9 mouse cellular contexts compared by ENCODE assay signal in genomic region chr7:51300238-51300637, GRCm38 (mm10).
DNase-seq lines count a peak whose midpoint lies in the region; ATAC-seq and TF ChIP-seq lines count a peak whose summit lies in the region.
"Had no signal": no experiment of that assay in that cellular context is flagged by ENCODE, and none has a peak within 500 bp of the region (broad histone marks: within the 10 kb centered on the region; RNA-seq: fewer than 3 reads in every experiment).

No protein-coding gene starts in this region.

- no peaks in the 10 kb centered on the region for H3K36me3 ChIP-seq in forebrain, postnatal 0 days (ENCODE audit: insufficient read depth)
- H3K36me3 ChIP-seq in forebrain, embryonic 16.5 days (ENCODE audit: control insufficient read depth, insufficient read depth): no peaks in the 10 kb centered on the region
- H3K36me3 ChIP-seq in embryonic facial prominence, embryonic 15.5 days: no peaks in the 10 kb centered on the region
- H3K36me3 ChIP-seq in neural tube, embryonic 12.5 days: no peaks in the 10 kb centered on the region
- H3K36me3 ChIP-seq: liver, embryonic 13.5 days had no signal

- H3K4me2 ChIP-seq in forebrain, postnatal 0 days (ENCODE audit: low read depth): no peak overlapping the region
- no peak overlapping the region for H3K4me2 ChIP-seq in forebrain, embryonic 16.5 days (ENCODE audit: low read length)
- no peak overlapping the region for H3K4me2 ChIP-seq in embryonic facial prominence, embryonic 15.5 days (replicated peaks)
- no peak overlapping the region for H3K4me2 ChIP-seq in neural tube, embryonic 12.5 days (replicated peaks)
- H3K4me2 ChIP-seq: liver, embryonic 13.5 days had no signal

- H3K27ac ChIP-seq in forebrain, postnatal 0 days (ENCODE audit: low read depth, low read length): no peak overlapping the region
- no peak overlapping the region for H3K27ac ChIP-seq in forebrain, embryonic 16.5 days (ENCODE audit: low read length)
- H3K27ac ChIP-seq in embryonic facial prominence, embryonic 15.5 days (replicated peaks): no peak overlapping the region
- H3K27ac ChIP-seq in neural tube, embryonic 12.5 days: no peak overlapping the region
- H3K27ac ChIP-seq: liver, embryonic 13.5 days had no signal

- H3K9ac ChIP-seq in forebrain, postnatal 0 days: no peak overlapping the region
- no peak overlapping the region for H3K9ac ChIP-seq in forebrain, embryonic 16.5 days (replicated peaks; ENCODE audit: low read depth, low read length)
- no peak overlapping the region for H3K9ac ChIP-seq in embryonic facial prominence, embryonic 15.5 days
- no peak overlapping the region for H3K9ac ChIP-seq in neural tube, embryonic 12.5 days
- H3K9ac ChIP-seq: liver, embryonic 13.5 days had no signal

- no peak for TF ChIP-seq CTCF in forebrain, postnatal 0 days (IDR thresholded peaks at IDR 0.05; ENCODE audit: low read depth)

- H3K27me3 ChIP-seq in forebrain, postnatal 0 days (ENCODE audit: insufficient read depth, low read length): no peaks in the 10 kb centered on the region
- no peaks in the 10 kb centered on the region for H3K27me3 ChIP-seq in forebrain, embryonic 16.5 days (replicated peaks; ENCODE audit: control insufficient read depth, insufficient read depth, low read length)
- H3K27me3 ChIP-seq in embryonic facial prominence, embryonic 15.5 days: no peaks in the 10 kb centered on the region
- no peaks in the 10 kb centered on the region for H3K27me3 ChIP-seq in neural tube, embryonic 12.5 days (replicated peaks)
- H3K27me3 ChIP-seq: liver, embryonic 13.5 days had no signal

- no peaks in the 10 kb centered on the region for H3K9me3 ChIP-seq in forebrain, postnatal 0 days (ENCODE audit: low read length)
- no peaks in the 10 kb centered on the region for H3K9me3 ChIP-seq in forebrain, embryonic 16.5 days (ENCODE audit: control insufficient read depth, low read length)
- no peaks in the 10 kb centered on the region for H3K9me3 ChIP-seq in embryonic facial prominence, embryonic 15.5 days (replicated peaks)
- H3K9me3 ChIP-seq in neural tube, embryonic 12.5 days: no peaks in the 10 kb centered on the region
- H3K9me3 ChIP-seq: liver, embryonic 13.5 days had no signal

- ATAC-seq in forebrain, postnatal 0 days: peak; percentile 43; the same call in 1 of the 2 replicates
- no peak for ATAC-seq in forebrain, embryonic 16.5 days
- peak; percentile 67; the same call in 1 of the 2 replicates for ATAC-seq in embryonic facial prominence, embryonic 15.5 days (ENCODE audit: insufficient number of reproducible peaks, low FRiP score, low TSS enrichment, low read depth)
- ATAC-seq in neural tube, embryonic 12.5 days (ENCODE audit: low FRiP score, low read depth): peak; percentile 56
- no peak for ATAC-seq in activated CD4-positive, CD25-positive, alpha-beta regulatory T cell, adult 4 months

- H3K4me1 ChIP-seq in forebrain, postnatal 0 days (ENCODE audit: insufficient read depth): no peaks in the 10 kb centered on the region
- no peaks in the 10 kb centered on the region for H3K4me1 ChIP-seq in forebrain, embryonic 16.5 days (replicated peaks; ENCODE audit: control insufficient read depth, insufficient read depth, low read length)
- H3K4me1 ChIP-seq in embryonic facial prominence, embryonic 15.5 days: no peaks in the 10 kb centered on the region
- no peaks in the 10 kb centered on the region for H3K4me1 ChIP-seq in neural tube, embryonic 12.5 days
- H3K4me1 ChIP-seq: liver, embryonic 13.5 days had no signal

- no peak overlapping the region for H3K4me3 ChIP-seq in forebrain, postnatal 0 days (ENCODE audit: low read depth, low read length)
- H3K4me3 ChIP-seq in forebrain, embryonic 16.5 days (replicated peaks; ENCODE audit: low read length): no peak overlapping the region
- no peak overlapping the region for H3K4me3 ChIP-seq in embryonic facial prominence, embryonic 15.5 days (replicated peaks)
- no peak overlapping the region for H3K4me3 ChIP-seq in neural tube, embryonic 12.5 days
- H3K4me3 ChIP-seq: liver, embryonic 13.5 days had no signal

- WGBS in forebrain, postnatal 0 days: 45% methylated on average over 3 of the region's 3 CpGs
- 46% methylated on average over 3 of the region's 3 CpGs for WGBS in forebrain, embryonic 16.5 days
- WGBS in embryonic facial prominence, embryonic 15.5 days: 20% methylated on average over 3 of the region's 3 CpGs
- WGBS in neural tube, embryonic 12.5 days: 22% methylated on average over 3 of the region's 3 CpGs

- no peak for DNase-seq in forebrain, postnatal 0 days
- peak; percentile 19 for DNase-seq in kidney, postnatal 14 days
- no peak for DNase-seq in adrenal gland, adult 18-20 months (ENCODE audit: low spot score in 2 of 2)
- DNase-seq in spleen, adult 18-20 months: no peak
- DNase-seq: liver, embryonic 13.5 days had no signal

Comparison
In these comparisons a context has a peak if more than half of its experiments do, and no peak if none do; other contexts are left out.
1. ATAC-seq: peak in forebrain, postnatal 0 days (single experiment), embryonic facial prominence, embryonic 15.5 days (single experiment) and neural tube, embryonic 12.5 days (single experiment); none in forebrain, embryonic 16.5 days (single experiment) and activated CD4-positive, CD25-positive, alpha-beta regulatory T cell, adult 4 months (single experiment).